Mouse (Mus musculus) T-helper 17 cell (primary cell): ENCODE measurements around the gene Wnt5b.

Source experiments
- in situ Hi-C, 2 experiments: fragments of 300-600 bp; cut with MboI, MseI; formaldehyde crosslinking; loops; 1 replicate in 1 of 2; 2 replicates in 1 of 2; pipeline ENCODE4 v1.15.1; 2025; ENCODE audit warnings: high pct_unique_total_duplicates in 2 of 2

Wnt5b gene

DNA sequence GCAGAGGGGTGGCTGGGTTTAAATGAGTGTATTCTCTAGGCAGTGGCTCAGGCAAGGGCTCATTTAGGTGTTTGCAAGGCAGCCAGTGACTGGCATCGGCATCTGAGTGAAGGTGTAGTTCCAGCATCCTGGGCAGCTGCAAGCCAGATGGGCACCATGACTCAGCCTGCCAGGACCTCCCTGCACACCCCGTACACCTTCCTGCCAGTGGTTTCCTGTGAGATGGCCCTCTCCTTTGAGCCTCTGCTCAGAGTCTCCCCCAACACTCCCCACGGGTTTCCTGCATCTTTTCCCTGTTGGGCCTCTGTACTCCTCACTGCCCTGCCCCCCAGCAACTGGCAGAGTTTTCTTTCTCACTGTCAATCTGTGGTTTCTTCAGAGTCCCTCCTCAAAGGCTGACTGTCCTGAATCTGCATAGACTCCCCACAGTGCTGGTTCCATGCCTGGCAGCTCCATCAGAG is 22.2 kb downstream of the Wnt5b start:
- in situ Hi-C loops: no loop called here

DNA sequence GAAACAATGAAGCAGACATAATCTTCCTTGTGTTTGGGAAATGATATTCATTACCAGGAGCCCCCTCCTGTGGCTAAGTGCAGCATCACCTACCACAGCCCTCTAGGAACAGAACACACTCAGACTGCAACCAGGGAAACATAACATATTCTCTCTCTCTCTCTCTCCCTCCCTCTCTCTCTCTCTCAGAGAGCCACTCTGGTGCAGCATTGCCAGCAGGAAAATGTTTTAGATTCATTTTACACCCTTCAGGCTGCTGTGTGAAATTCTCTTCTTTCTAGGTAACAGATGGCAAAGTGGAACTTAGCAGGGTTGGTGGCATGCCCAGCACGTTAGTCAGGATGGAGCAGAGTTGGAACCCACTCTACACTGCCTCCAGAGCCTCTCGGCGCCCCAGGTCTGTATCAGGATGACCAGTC is 22.7 kb downstream of the Wnt5b start:
- in situ Hi-C loops: no loop called here

DNA sequence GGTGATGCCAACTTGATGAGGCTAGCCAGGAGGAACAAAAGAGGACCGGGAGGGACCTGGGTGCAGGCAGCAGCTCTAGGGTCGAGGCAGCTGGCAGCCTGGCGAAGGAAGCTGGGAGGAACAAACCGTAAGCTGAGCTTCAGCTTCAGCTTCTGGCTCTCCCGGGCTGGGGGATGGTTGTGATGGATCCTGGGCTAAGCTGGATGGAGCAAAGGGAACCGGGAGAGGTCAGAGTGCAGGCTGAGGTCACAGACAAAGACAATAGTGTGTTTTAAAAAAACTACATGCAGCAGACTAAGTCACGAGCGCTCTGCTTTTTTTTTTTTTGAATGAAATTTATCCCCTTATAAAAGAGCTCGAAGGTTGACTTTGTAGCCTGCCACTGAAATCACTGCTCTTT is 23.4 kb downstream of the Wnt5b start:
- in situ Hi-C loops: no loop called here

DNA sequence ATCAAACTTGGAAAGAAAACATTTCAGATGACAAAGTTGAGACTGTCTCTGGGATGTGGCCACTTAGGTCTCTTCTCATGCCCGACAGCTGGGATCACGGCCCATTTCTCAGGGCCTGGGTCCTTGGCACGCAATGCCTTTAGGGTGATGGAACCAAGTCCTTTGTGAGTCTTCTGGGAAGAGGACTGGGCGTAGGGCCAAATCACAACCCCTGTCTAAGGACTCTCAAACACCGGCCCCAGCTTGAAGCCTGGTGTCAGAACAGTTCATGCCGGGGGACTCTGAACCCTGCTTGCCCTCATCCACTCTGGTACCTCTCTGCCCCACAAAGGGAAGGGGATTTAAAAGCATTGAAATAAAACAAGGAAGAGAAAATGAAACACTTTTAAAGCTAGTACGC is 30.1 kb downstream of the Wnt5b start:
- in situ Hi-C loops: no loop called here

DNA sequence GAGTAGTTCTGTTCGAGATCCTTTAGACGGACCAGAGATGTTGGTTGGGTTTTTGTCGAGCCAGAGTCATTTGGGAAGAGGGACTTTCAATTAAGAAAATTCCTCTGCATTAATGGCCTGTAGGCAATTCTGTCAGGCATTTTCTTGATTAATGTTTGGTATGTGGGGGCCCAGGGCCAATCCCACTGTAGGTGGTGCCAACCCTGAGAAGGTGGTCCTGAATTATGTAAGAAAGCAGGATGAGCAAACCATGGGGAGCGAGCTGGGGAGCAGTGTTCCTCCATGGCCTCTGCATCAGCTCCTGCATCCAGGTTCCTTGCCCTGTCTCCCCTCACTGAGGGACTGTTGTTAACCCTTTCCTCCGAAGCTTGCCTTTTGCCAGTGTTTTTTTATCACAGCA is 30.7 kb downstream of the Wnt5b start:
- in situ Hi-C loops: no loop called here

DNA sequence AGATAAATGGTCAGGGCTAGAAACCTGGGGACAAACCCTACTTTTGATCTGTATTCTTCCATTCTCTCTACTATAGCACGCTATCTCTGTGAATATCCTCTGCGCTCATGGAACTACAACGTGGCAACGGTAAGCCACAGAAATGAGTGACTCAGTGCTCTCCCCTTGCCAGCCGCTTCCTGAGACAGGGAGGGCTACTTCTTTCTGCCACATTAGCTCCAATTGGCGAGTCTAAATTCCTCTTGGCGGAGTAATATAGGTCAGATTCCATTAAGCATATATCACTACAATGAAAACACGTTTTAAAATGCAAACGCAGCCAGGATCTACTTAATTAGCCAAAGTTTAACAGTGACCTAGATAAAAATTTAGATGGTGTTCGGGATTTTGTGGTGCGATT is 31.4 kb downstream of the Wnt5b start:
- in situ Hi-C loops: no loop called here

DNA sequence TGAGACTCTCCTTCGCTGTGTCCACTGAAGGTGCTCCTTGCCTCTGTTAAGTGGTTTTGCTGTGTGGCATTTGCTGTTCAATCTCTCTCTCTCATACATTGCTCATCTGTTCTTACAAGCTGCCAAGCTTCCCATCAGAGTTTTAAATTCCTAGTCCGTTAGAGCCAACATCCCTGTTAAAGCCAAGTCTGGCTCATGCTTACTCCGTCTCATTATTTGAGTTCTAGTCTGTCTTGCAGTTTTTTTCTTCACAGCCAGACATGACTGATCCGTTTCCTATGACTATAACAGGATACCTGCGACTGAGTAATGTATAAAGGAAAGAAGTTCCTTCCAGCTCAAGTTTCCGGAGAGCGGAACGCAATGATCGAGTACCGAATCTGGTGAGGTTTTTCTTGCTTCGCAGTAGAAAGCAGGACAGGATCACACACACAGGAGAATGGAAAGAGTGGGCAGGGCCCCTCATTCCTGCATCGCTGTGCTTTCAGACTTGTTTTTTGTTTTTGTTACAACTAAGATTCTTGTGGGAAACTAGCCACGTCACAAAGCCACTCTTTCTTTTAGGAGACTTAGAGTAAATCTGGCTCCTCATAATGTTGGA is 34.6 kb downstream of the Wnt5b start:
- in situ Hi-C loops: no loop called here

DNA sequence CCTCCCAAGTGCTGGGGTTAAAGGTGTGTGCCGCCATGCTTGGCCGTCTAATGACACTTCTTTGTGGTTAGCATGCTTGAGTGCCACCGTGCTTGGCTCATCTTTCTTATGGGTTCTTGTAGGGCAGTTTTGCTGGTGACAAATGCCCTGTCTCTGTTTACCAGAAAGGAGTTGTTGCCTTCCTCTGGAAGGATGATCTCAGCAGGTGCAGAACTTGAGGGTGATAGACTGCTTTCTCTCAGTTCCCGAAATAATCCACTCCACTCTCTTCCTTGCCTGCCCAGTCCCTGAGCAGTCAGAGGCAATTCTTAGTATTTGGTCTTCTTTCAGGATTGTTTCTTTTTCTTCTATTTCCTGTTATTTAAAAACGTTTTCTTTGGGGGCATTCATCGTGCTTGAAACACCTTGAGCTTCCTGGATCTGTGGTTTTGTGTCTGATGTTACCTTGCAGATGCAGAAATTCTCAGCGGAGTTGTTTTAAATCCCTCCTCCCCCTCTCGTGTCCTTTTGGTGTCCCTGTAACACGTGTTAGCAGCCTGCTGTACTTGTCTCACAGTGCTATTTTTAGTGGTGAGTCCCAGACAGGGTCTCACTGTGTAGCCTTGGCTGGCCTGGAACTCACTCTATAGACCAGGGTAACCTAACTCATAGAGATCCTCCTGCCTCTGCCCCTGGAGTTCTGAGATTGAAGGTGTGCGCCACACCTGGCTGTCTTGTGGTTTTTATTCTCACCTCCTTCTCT is 35.3 kb downstream of the Wnt5b start:
- in situ Hi-C loops: no loop called here

DNA sequence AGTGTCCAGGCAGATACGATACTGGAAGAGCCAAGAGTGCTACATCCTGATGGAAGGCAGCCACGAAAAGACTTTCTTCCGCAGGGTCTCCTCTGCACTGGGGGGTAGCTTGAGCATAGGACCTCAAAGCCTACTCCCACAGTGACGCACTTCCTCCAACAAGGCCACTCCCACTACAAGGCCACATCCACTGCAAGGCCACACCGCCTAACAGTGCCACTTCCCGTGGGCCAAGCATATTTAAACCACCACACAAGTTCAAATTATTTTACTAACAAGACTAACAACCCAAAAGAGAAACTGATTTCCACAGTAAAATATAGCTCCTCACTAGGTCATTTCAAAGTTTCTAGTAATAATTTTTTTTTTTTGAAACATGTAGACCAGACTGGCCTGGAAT is 35.9 kb downstream of the Wnt5b start:
- in situ Hi-C loops: no loop called here

DNA sequence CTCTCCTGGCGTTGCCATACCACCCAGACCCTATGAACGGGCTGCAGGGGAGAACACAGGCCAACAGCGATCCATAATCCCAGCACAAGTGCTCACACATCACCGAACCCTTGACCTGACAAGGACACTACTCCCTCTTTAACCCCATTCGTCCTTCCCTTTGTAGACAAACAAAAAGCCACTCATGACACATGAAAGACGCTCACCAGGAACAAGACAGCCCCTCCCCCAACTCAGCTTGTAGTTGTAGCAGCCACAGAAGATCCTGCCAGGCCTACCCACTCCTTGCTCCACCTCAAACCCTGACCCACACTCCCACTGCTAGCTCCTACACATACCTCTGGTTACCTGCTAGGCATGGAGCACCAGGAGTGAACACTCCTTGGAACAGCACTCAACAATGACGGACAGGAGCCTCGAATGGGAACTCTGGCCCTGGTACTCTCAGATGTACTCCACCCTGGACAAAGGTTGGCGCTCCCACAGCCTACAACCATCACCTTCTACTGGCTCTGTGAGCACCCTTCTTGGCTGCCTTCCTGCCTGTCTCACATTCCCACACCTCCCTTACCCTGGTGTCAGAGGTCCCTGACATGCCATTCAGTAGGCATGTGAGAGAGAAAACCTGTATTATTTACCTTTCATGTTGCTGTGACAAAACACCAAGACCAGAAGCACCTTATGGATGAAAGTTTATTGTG is 38.5 kb downstream of the Wnt5b start:
- in situ Hi-C loops: no loop called here

DNA sequence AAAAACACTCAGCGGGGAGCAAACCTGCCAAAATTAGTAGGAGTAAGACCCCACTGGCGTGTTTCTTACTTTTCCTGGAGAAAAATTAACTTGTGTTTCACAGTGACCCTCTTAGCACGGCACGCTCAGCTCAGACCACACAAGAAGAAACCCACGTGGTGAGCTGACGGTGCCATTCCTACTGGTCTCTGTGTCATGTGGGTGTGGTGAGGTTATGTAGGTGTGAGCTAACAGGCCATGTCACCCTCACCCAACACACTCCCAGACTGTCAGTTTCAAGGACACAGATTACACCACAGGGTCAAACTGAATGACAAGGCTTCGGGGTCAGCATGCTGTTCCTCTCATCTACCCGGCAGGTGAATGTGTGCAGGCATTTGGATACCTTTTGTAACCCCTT is 39.4 kb downstream of the Wnt5b start:
- in situ Hi-C loops: no loop called here

DNA sequence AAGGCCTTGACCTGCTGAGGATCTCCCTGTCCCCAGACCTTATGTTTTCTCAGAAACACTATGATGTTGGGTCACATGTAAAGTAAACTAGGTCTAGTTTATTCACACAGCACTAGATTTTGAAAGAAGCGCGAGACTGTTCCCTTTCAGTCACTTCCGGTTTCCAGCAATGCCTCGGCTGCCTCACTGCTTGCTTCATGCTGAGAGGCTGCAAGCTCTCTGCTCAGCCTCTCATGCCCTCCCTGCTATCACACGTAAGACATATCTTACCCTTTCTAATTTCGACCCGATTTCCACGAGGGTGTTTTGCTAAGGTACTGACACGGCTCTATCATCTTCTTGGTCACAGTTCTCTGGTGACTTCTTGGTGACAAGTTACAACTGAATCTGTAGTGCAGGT is 42.1 kb downstream of the Wnt5b start:
- in situ Hi-C loops: no loop called here

DNA sequence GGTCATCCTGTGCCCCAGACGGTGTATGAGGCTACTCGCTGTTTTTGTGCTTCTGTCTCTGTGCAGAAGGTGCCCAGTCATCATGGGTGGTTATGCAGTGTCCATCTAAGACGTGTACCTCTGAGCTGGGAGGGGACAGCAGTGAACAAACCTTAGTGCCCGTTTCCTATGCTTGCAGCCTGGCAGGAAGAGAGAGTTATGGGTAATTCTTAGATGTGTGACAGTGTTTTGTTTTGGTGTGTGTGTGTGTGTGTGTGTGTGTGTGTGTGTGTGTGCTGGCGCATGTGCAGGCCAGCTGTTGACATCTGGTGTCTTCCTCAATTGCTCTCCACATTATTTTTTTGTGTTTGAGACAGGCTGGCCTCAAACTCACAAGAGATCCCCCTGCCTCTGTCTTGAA is 44.1 kb downstream of the Wnt5b start:
- in situ Hi-C loops: no loop called here

DNA sequence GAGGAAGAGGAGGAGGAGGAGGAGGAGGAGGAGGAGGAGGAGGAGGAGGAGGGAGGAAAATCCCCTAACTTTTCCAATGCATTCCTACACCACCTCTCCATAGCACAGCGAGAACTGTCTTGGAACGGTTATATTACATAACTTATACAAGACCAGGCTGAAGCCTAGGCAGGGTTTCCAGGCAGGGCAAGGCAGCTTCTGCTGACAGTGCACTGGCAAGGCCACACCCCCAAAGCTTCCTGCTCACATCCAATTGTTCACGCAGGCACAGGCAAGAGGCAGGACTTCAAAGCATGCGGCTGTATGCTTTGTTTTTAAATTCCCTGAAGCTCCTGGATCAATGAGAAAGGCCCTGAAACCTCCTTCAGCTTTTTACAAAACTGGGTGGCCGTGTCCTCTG is 44.9 kb downstream of the Wnt5b start:
- in situ Hi-C loops: loop anchor here in 1 of 2 experiments (5.0 to 10.0 kb wide), 2 partner anchors 418 to 716 kb away; no protein-coding TSS in a partner anchor

DNA sequence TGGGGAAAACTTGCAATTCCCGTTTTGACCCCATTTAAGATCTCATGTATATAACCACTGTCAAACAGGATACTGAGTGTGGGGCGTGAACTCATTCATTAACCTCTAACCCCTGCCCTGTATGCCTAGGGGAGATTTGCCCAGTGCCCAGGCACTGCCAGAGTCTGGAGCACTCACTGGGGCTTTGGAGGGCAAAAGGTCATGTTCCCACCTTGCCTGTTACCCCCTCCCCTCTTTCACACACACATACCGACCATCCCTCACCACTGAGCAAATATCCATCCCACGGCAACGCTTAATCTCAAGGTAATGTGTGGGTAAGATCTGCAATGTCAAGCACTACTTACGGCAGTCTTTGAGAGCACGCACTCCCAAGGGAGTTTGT is 51.5 kb downstream of the Wnt5b start:
- in situ Hi-C loops: loop anchor here in 1 of 2 experiments (10.0 kb wide), 1 partner anchor 722 kb away; no protein-coding TSS in a partner anchor

DNA sequence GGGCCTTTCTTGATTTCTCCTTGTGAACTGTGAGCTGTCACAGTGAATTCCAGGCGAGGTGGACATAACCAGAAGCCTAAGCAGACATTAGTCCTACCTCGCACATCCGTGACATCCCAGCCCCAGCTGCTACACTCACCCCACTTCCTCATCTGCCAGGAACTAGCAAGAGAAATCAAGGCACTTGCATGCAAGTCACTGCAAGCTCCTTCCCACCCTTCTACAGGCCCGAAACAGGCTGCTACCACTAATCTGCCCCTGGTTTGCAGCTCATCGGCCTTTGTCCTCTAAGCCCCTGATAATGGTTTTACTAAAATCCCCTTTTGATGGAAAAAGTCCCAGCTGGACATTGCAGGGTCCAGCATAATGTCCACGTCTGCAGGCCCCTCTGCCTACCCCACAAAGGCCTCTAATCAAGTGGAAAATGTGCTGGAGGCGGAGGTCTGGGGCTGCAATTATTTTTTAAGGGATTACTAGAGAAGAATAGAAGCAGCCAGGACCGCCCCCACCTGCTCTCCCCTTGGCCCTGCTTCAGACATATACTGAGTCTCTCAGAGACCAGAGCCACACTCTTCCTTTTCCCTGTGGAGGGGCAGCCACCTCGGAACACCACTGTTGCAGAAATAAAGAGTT is 52.0 kb downstream of the Wnt5b start:
- in situ Hi-C loops: loop anchor here in 1 of 2 experiments (10.0 kb wide), 1 partner anchor 723 kb away; no protein-coding TSS in a partner anchor

DNA sequence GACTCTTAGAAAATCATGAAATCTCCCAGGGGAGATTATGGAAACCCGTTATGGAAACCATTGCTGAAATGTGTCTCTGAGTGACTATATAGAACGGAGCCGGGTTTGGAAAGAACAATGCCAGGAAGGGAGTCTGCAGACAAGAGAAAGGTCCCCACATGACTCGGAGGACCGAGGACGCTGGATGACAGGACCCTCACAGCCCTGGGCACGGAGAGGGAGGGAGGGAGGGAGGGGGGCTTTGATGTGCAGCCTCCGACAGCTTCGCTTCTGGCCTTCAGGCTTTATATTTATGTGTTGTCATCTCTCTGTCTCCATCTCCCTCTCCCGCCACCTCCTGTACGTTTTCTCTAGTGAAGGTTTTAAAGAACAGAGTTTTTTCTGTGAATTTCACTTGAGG is 53.1 kb downstream of the Wnt5b start:
- in situ Hi-C loops: loop anchor here in 1 of 2 experiments (10.0 kb wide), 1 partner anchor 724 kb away; no protein-coding TSS in a partner anchor

DNA sequence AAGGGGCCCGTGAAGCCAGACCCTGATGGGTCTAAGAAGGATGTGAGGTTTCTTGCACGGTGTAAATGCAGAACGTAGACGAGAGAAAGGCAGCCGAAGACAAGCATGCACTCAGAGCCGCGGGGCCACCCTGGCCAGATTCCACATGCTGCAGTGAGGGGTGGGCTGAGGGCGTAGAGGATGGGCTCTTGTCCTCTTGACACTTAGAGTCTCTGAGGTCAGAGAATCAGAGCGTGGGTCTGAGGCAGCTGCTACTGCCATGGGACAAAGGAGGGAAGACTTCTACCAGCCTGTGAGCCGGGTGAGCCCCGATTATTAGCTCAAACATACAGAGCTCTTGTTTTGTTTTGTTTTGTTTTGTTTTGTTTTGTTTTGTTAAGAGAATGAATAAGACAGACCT is 53.6 kb downstream of the Wnt5b start:
- in situ Hi-C loops: loop anchor here in 1 of 2 experiments (10.0 kb wide), 1 partner anchor 724 kb away; no protein-coding TSS in a partner anchor

DNA sequence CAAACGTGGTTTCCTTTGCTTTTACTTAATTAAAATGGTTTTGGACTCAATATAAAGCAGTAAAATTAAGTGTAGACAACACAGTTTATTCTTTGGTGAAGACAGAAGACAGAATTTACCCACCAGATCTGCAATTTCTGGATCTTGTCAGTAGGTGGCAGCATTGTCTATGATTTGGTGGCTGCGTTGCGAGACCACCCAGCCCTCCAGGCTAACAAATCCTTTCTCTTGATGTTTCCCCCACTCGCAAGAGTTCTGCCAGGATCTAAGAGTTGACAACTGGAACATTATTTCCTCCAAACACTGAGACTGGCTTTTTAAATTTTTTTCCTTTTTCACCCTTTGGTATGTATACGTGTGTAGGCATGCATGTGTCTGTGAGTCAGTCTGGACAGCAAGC is 54.4 kb downstream of the Wnt5b start:
- in situ Hi-C loops: loop anchor here in 1 of 2 experiments (10.0 kb wide), 1 partner anchor 725 kb away; no protein-coding TSS in a partner anchor

DNA sequence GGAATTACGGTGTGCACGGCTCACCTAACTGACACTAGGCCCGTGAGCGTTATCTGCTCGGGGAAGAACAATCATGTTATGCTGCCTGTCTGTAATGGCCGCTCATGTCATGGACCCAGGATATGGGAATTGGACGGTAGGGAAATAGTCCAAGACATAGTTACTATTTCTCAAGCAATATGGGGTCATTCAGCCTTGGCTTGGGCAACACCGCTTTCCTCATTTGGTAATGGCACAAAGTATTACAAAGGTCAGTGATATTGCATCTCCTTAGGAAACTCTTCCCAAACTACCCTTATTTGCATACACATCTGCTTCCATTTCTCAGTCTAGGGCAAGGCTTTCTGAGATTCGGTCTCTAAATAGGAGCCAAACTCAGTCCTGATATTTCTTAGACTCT is 56.5 kb downstream of the Wnt5b start:
- in situ Hi-C loops: no loop called here

DNA sequence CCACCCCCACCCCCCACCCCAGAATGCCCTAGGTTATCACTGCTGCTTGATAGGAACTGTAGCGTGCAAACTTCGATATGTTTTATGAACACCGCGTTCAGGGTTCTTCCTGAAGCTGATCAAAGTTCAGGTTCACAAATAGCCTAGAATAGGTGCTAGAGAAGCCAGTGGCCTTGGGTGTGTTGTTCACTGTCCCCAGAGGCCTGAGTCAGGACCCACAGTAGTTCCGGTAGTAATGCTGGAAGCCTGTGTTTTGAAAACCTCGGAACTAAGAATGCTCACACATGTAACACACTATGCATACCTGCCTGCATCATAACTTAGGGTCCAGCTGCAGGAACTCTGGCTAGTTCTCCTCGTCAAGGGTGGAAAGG is 57.1 kb downstream of the Wnt5b start:
- in situ Hi-C loops: no loop called here
